ENCODE assay signal across 8 mouse cellular contexts in the genomic region with DNA sequence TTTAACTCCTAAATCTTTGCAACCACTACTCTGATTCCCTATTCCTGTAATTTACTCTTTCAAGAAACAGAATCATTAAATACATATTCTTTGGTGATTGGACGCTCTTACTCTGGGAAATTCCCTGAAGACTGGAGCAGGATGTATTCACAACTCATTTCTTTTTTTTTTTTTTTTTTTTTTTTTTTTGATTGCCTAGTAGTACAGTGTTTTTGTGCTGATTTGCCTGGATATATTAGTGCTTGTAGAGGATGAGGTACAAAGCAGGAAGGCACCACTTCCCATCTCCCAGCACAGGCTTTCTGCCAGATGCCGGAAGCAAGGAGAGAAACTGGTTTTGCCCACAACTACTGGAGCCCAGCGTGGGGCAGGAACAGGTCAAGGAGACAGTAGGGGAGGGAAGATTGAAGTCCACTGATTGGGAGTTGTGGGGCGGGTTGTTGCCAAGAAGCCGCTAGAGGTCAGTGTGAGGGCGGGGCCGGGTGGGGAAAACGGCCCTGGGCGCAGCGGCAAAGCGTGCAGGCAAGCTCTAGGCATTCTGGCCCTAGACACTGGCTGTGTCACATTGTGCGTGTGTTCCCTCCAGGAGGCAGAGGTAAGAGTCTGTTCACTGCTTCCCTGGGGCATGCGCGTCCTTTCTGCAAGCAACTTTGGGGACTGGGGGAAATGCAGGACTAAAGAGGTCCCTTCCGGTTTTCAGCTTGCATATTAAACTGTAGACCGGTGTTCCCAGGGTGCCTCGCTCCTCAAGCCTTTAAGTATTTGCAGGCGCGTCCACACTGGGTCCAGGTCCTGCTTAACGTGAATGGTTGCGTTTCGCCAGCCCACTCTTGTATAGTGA. TPM values are rescaled to one million over a fixed set of nuclear protein-coding genes. Genes with fewer than 3 reads are reported as not detected.
DNase-seq lines count a peak whose midpoint lies in the region; ATAC-seq lines count a peak whose summit lies in the region.

Gene Nqo2, plus strand, starts transcription at position 482 of the 841 bp plus-strand sequence.

- H3K36me3 ChIP-seq in lung, embryonic 16.5 days (ENCODE audit: control insufficient read depth, insufficient read depth, low read length) = no peaks in the 10 kb centered on the region

- H3K27ac ChIP-seq in lung, embryonic 16.5 days (ENCODE audit: low read length) = peak within 1 kb of the TSS; percentile 98

- 1% methylated on average over 21 of the region's 22 CpGs for WGBS in lung, embryonic 16.5 days

- H3K4me1 ChIP-seq in lung, embryonic 16.5 days (replicated peaks; ENCODE audit: control insufficient read depth, insufficient read depth, low read length) = peaks cover 10% of the 10 kb centered on the region

- H3K4me2 ChIP-seq in lung, embryonic 16.5 days (ENCODE audit: low read depth, low read length) = peak within 1 kb of the TSS; percentile 64

- no peaks in the 10 kb centered on the region for H3K9me3 ChIP-seq in lung, embryonic 16.5 days (ENCODE audit: control insufficient read depth, low read length)

- H3K27me3 ChIP-seq in lung, embryonic 16.5 days (ENCODE audit: control insufficient read depth, insufficient read depth, low read depth, low read length) = no peaks in the 10 kb centered on the region

- ATAC-seq in hematopoietic stem cell, adult 5-6 weeks (replicated peaks in 1 of 2; ENCODE audit: insufficient read depth in 1 of 2, low FRiP score in 2 of 2, low TSS enrichment in 1 of 2, low read depth in 1 of 2, poor library complexity in 2 of 2, severe bottlenecking in 2 of 2) = peak; percentile 78 to 89
- peak; percentile 90 for ATAC-seq in lung, embryonic 16.5 days (ENCODE audit: low read depth)

- peak within 1 kb of the TSS; percentile 77 for H3K9ac ChIP-seq in lung, embryonic 16.5 days (ENCODE audit: low read length)

- H3K4me3 ChIP-seq in lung, embryonic 16.5 days (ENCODE audit: low read length) = peak within 1 kb of the TSS; percentile 61

- peak; percentile 73 for DNase-seq in MEL-GATA-1-ER (ENCODE audit: extremely low read depth, low read depth)
- DNase-seq in cerebellum, adult 8-10 months = peak; percentile 55
- peak; percentile 72 for DNase-seq in forelimb bud, embryonic 11.5 days (ENCODE audit: low read depth, low spot score)
- DNase-seq in layer of hippocampus, adult 9-10 months (ENCODE audit: low spot score) = peak; percentile 20
- peak; percentile 56 for DNase-seq in ovary, postnatal 14 days (ENCODE audit: low spot score)
- peak; percentile 43 for DNase-seq in thymus, postnatal 14 days

RNA-seq across cellular contexts. Expression of gene Nqo2, which starts in this region (rescaled TPM):
- 15.6 and 25.7 TPM in 2 replicates for total RNA-seq in hematopoietic stem cell, adult 5-6 weeks (2017)
- polyA plus RNA-seq in lung, embryonic 16.5 days (2015; fragmentation: Nextera tagmentation; extraction: Ambion mirVana) = 30.8 and 33.8 TPM in 2 replicates

Comparison
In these comparisons a context has a peak if more than half of its experiments do, and no peak if none do; other contexts are left out.
1. Peak in every context shown above with its lines: DNase-seq, ATAC-seq, H3K4me3 ChIP-seq and H3K27ac ChIP-seq.
2. DNase-seq: peak in every context shown above with its lines; median percentile 73 in MEL-GATA-1-ER; 72 in forelimb bud, embryonic 11.5 days; 56 in ovary, postnatal 14 days; 55 in cerebellum, adult 8-10 months; 43 in thymus, postnatal 14 days; 20 in layer of hippocampus, adult 9-10 months.